Mouse (Mus musculus) forelimb bud, embryonic 11.5 days (tissue): ENCODE data around the gene Prdx4.
A peak's percentile ranks its signal among the peaks of the same experiment; 100 is the strongest.
"Not testable (repeated sequence)": the region's sequence is repeated elsewhere in the genome, so short reads cannot be mapped to it uniquely, and the experiment has no call there.

Experiments
- DNase-seq: peaks from one replicate; pipeline ENCODE4 v3.0.0-alpha.2; 2012; ENCODE audit warnings: low read depth, low spot score

Gene Prdx4

GRCm38 (mm10) chrX:155340654-155341053 lies at the start of gene Prdx4:
Gene Prdx4, minus strand, starts transcription at chrX:155340754.
- no peak for DNase-seq

- peak; percentile 6 for DNase-seq
These were observed 36.0 kb upstream of the Prdx4 start for GRCm38 (mm10) chrX:155376538-155376937.

GRCm38 (mm10) chrX:155375458-155375857 lies 34.9 kb upstream of the Prdx4 start:
- DNase-seq: no peak

- not testable (repeated sequence) for DNase-seq
These were observed 29.6 kb upstream of the Prdx4 start for GRCm38 (mm10) chrX:155370110-155370509.

- DNase-seq: no peak
These were observed 24.5 kb upstream of the Prdx4 start for GRCm38 (mm10) chrX:155365095-155365494.

- DNase-seq: no peak
These were observed 5.7 kb upstream of the Prdx4 start for GRCm38 (mm10) chrX:155346249-155346648.

DNA sequence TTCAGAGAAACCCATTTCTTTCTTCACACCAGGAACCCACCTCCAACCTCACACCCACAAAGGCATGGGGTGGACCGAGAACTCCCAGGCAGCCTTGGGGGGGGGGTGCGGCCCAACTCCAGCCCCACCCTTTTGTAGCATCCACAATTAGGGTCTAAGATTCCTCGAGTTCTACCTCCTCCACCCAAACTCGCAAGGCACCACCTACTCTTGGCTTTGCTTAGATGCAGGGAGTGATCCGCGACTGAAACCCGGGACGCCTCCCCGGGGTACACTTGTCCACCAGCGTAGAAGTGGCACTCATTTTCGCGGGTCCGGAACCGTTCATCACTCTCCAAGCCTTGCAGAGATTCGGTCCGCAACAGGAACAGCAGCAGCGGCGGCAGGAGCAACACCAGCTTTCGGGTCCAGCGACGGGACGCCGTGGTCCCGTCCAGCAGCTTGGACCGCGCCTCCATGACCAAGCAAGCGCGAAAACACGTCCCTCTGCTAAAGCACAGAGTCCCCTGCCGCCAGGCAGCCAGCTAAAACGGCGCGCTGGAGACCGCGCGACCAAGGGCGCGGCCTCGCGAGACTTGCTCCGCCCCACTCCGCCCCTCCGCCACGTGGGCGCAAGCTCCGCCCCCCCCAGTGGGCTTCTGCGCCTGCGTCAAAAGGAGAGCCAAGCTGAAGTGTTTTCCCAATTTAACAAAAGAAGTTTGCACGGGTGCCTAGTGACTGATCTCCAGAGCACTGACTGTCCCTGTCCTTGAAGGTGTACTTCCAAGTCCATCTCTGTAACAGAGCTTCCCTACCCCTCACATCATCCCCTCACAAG lies 2.4 kb downstream of the Prdx4 start:
- DNase-seq: peak; percentile 83

DNA sequence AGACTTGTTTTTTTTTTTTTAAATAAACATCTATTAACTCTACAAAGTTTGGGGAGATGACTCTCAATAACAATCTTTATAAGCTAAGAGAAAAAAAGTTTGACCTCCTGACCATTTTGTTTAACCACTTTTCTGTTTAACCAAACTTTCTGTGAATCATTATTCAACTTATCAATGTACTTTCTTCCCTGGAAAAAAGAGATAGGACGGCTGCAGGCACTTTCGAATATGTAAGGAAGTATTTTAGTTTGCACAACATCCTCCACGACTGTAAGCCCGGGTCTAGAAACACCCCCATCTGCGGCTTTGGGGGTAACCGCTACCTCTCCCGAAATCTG lies 3.0 kb downstream of the Prdx4 start:
- DNase-seq: no peak

DNA sequence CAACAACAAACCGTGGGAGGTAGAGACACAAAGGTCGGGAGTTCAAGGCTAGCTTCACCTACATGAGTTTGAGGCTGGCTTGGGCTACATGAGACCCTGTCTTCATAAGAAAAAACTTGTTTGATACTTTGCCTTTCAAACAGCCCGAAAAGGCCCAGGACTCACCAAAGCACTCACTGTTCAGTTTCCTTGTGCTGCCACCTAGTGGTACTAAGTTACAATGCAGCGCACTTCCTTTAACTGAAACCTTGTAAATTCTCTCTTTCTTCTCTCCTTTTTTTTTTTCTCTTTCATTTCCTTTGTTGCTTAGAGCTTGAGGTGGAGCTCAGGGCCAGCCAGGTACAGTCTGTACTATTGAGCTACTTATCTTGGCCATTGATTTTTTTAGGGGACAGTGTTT lies 22.5 kb downstream of the Prdx4 start:
- peak; percentile 52 for DNase-seq

DNA sequence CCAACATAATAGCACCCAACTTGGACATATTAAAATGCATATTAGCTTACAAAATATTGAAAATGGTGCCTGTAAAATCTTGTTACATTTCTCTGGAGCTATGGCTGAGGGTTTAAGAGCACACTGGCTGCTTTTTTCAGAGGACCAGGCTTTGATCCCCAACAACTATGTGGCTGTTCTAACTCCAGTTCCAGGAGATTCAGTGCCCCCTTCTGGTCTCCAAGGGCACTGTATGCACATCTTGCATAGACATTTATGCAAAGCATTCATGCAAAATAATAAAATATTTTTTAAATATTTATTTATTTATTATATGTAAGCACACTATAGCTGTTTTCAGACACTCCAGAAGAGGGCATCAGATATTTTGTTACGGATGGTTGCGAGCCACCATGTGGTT lies 34.2 kb downstream of the Prdx4 start:
- no peak for DNase-seq

DNA sequence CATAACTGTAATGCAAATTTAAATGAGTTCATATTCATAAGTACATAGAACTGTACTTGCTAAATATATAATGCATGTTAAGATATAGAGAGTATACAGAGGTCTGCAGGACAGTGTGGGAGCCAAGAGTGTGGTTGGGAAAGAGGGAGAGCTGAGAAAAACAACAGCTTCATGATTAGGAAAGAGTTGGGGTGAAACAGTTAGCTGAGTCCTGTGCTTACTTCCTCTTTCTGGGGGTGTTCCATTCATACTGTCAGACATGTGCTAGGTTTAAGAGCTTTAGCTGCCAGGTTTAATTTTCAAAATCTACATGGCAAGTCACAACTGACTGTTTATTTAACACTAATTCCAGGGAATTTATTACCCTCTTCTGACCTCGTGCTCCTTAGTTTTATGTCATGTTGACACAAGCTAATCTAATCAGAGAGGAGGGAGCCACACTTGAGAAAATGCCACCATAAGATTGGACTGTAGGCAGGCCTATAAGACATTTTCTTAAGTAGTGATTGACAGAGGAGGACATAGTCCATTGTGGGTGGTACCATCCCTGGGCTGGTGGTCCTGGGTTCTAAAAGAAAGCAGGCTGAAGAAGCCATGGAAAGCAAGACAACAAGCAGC lies 60.0 kb downstream of the Prdx4 start:
- DNase-seq: no peak

DNA sequence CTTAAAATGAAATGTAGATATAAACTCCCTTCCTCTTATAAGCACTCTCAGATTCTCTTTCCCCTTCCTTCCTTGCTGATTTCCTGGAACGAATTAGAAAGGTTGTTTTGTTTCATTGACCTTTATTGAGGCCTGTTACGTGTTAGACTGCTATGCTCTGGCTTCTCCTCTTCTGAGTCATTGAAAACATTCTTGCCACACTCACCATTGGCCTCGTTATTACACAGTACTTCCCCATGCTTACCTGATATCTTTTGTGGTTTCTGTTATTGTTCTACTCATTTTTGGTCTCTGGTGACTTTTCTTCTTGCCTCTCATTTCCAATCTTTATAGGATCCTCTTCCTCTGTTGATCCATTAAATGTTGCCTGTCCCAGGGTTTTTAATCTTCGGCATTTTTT lies 62.1 kb downstream of the Prdx4 start:
- DNase-seq: no peak
